Mouse (Mus musculus): ENCODE data around the gene Gm10273. TPM values are rescaled to one million over a fixed set of nuclear protein-coding genes. Genes with fewer than 3 reads are reported as not detected.

Gene Gm10273
- total RNA-seq, 2 experiments from 2014 or later, result 43.2 to 57.6 TPM

DNA sequence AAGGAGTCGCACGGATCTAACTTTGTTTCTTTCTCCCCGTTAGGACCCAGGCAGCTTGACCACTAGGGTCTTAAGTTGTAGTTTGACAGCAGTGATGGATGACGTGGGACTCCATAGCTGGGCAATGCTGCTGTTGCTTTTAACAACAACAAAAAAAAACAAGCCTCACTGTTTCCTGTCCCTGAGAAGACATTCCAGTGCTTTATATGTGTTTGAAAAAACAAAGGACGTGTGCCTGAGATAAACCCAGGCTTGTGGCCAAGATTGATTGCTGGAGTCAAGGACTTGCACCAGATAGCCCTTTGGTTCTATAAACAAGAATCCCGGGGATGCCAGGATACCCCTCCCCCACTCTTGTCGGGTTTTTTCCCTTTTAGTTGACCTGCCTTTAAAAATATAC lies 47.8 kb downstream of the Gm10273 start:
- no peak for DNase-seq (ENCODE audit: extremely low spot score in 1 of 2, low spot score in 2 of 2)
- intact Hi-C loops (cut with DNase I), result no loop called here

DNA sequence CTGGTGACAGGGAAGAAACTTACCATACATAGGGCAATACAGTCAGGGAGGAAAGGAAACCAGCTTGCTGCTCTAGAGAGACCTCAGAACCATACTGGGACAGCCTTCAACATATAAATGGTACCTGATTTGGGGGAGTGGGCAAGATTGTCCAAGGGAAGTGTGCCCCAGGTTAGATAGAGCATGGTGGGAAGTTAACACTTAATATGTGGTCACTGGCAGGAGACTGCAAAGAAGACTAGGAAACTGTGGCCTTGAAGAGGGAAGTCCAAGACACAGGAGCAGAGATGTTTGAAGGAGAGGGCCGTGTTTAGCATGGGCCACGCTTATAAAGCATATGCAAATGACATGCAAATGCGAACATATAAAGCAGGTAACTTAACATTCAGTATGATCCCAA lies 48.7 kb downstream of the Gm10273 start:
- intact Hi-C loops (cut with DNase I), result no loop called here
- DNase-seq (ENCODE audit: extremely low spot score in 1 of 2, low spot score in 2 of 2), result no peak

DNA sequence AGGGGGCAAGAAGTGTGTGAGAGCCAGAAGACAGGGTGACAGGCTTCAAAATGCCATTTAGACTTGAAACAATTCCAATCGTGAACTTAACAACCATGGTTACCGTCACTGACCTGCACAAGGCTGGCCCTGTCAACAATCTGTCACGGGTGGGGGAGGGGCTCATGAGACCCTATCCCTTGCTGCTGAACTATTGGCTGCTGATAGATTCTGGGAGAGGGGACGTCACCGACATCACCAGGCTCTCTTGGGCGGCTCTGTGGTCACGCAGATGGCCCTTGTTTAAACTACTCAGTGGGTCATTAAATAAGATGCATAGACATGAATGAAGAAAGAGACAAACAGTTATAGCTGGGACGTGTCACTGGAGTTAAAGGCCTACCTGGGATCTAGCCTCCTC lies 49.2 kb downstream of the Gm10273 start:
- intact Hi-C loops (cut with DNase I), result no loop called here
- no peak for DNase-seq (ENCODE audit: extremely low spot score in 1 of 2, low spot score in 2 of 2)

Other genes with a start within 250 kb of the Gm10273 start
- gene Sept10, start 173.8 kb upstream of the Gm10273 start, total RNA-seq (2021), result 1 to 10 TPM; 8.2 to 9.5 TPM
- 10 to 100 TPM; 12.0 to 13.7 TPM for gene Sowahc, start 173.7 kb upstream of the Gm10273 start, total RNA-seq (2021)
- 10 to 100 TPM; 27.6 to 29.7 TPM for gene P4ha1, start 72.3 kb upstream of the Gm10273 start, total RNA-seq (2021)
- not detected for gene Pla2g12b, start 8.0 kb downstream of the Gm10273 start, total RNA-seq (2021)
- under 1 TPM in 1 of 2 experiments, not detected in 1; 0.20 TPM for gene Oit3, start 46.1 kb downstream of the Gm10273 start, total RNA-seq (2021)
- not detected for gene Gm10322, start 220.4 kb downstream of the Gm10273 start, total RNA-seq (2021)
- 10 to 100 TPM; 65.9 to 67.9 TPM for gene Mcu, start 221.1 kb downstream of the Gm10273 start, total RNA-seq (2021)

All from left cerebral cortex, postnatal 10 days (tissue).